Mouse (Mus musculus): ENCODE measurements at regions not wholly inside any gene's neighbourhood (a gene's known extent, or its start where the extent isn't known, plus 50 kb on each side); places are given as distances from the start of the nearest gene placed in this dataset.

- no peak for TF ChIP-seq CTCF (IDR thresholded peaks at IDR 0.05; ENCODE audit: control insufficient read depth, insufficient read depth, insufficient replicate concordance, low read depth, low read length)
- no peak for TF ChIP-seq POLR2A (IDR thresholded peaks at IDR 0.05; ENCODE audit: control insufficient read depth, low read depth, low read length)
Observed at GRCm38 (mm10) chr14:72885824-72886223, 163.1 kb downstream of the Cysltr2 start.
